Mouse (Mus musculus) splenic B cell, adult 2 months (primary cell): ENCODE results near the gene Fnbp1.
A peak's percentile ranks its signal among the peaks of the same experiment; 100 is the strongest.

Experiments
- DNase-seq: peaks from one replicate; pipeline ENCODE4 v3.0.0-alpha.2; 2011; ENCODE audit warnings: low read depth, low spot score
- H3K27me3 ChIP-seq: 2 replicates; pipeline ENCODE4 v1.6.1; 2012; ENCODE audit warnings: mild to moderate bottlenecking, low read length, moderate library complexity, mixed read lengths; ENCODE audit not compliant: control insufficient read depth, poor library complexity, insufficient read depth, severe bottlenecking
- H3K36me3 ChIP-seq: 2 replicates; pipeline ENCODE4 v1.6.1; 2012; ENCODE audit warnings: mild to moderate bottlenecking, low read length, moderate library complexity, mixed read lengths; ENCODE audit not compliant: control insufficient read depth, poor library complexity, insufficient read depth, severe bottlenecking

Gene Fnbp1

DNA sequence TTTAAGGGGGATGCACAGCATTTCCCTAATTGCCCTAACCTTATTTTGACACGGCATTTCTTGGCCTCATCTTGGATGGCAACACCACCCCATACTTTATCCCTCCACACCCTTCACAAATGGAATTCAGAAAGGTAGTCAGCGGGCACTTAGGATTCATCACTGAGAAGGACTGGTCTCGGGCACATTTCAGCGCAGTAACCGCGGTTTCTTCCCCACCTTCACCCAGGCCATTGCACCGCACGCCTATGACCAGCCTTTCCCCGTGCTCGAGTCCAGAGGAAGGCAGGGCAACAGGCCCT lies 1.1 kb downstream of the Fnbp1 start:
- Histone ChIP-seq H3K27me3 (no peaks in the 10 kb centered on the region), H3K36me3 (no peaks in the 10 kb centered on the region)
- no peak for DNase-seq

DNA sequence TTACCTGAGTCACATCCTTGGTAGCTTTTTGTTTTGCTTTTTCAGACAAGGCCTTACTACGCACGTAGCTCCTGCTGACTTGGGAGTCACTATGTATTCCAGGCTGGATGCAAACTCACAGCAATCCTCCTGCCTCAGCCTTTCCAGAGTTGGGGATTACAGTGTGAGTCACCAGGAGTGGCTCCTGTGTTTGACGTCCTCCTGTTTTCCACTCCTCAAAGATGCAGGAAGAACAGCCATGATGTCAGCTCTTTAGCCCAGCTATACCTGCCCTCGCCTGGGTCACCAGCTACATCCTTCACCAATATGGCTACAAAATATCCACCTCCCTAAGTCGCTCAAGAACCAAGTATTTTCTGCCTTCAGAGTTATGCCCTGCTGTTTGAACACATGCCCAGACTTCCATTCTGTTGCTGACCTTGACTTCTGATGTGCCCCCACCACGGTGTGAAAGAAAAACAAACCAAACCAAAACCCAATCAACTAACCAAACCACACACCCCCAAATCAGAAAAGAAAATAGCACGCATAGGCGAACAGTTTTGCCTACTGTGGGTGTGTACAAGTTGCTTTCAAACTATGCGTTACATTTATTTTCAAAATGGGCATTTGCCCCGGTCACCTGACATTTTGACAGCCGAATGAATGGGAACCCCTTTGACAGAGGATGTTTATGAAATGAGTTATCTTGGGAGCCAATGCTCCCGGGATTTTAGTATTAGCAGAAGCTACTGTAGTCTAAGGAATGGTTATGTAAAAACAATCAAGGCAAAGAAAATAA lies 1.6 kb downstream of the Fnbp1 start:
- H3K36me3 ChIP-seq = no peaks in the 10 kb centered on the region
- DNase-seq = peak; percentile 31
- H3K27me3 ChIP-seq = no peaks in the 10 kb centered on the region

DNA sequence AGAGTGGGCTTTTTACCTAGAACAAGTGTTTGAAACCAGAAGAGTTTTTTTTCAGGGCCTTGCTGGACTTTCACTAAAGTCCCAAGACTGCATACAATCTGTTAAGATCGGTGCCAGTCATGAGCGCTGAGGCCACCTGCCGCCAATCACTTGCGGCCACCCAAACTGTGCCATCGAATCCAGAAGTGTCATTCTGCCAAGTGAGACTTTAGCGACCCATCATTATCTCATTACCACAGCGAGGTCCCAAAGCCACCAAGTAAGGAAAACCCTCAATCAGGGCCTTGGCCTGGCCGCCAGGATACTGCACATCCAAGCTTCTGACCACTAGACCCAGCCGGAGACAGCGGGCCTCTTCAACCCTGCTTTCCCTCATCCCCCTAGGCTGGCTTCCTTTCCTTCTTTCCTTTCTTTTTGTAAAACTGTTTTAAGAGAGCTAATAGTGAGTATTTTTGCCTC lies 2.6 kb downstream of the Fnbp1 start:
- no peak for DNase-seq
- no peaks in the 10 kb centered on the region for H3K27me3 ChIP-seq
- no peaks in the 10 kb centered on the region for H3K36me3 ChIP-seq

DNA sequence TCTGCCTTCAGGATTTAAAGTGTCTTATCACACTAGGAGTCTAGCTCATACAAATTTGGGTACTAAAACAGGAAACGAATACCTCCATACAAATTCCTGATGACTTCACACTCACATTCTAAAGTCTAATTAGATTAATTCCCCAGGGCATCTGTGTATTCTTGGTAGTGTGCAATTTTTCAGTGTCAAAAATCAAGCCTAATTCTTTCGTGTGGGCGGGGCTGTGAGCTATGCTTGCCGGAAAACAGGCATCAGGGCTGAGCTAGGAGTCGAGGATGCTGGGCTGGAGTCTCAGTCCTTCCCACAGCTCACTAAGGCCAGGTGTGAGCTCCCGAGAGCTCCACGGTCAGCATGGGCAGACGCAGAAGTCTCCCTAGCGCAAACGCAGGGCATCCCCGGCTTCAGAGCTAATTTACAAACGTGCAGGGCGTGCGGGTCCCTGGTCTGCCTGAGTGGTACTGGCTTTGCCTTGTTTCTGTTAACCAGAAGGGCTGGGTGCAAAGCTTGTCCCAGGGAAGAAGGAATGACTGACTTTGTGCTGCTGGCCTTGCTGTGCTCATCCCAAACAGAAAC lies 4.7 kb downstream of the Fnbp1 start:
- DNase-seq = no peak
- Histone ChIP-seq H3K27me3 (no peaks in the 10 kb centered on the region), H3K36me3 (no peaks in the 10 kb centered on the region)

DNA sequence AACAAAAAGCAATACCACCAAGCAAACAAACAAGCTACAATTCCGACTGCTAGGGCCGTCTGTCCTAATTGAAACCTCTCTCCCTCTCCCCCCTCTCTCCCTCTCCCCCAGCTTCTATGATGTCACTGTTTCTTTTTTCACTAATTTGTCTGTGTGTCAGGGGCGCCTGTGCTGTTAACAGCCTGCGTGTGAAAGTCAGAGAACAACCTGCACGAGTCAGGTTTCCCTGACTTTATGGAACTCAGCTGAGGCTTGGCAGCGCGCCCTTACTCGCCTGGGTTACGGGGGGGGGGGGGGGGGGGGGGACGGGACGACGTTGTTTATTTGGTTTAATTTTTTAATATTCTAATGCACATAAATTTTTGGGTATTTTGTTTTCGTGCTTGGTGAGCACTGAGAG lies 5.5 kb downstream of the Fnbp1 start:
- H3K36me3 ChIP-seq = no peaks in the 10 kb centered on the region
- no peaks in the 10 kb centered on the region for H3K27me3 ChIP-seq
- DNase-seq = no peak

DNA sequence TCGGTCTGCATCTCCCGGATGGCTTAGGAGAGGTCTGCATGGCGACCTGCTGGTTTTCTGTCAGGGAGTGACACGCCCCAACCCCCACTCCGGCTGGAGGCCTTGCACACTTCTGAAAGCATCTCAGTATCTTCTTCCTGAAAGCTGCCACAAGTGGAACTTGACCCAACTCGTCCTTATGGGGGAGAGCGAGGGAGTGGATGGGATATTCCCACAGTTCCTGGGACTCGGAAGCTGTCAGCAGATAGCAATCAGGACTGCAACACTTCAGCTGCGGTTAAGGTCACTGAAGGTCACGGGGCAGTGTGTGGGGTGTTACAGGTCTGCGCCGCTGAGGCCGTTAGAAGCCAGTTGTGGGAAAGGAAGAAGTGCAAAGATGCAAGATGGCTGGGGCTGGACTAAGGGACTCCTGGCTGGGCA lies 6.3 kb downstream of the Fnbp1 start:
- no peaks in the 10 kb centered on the region for H3K27me3 ChIP-seq
- no peak for DNase-seq

DNA sequence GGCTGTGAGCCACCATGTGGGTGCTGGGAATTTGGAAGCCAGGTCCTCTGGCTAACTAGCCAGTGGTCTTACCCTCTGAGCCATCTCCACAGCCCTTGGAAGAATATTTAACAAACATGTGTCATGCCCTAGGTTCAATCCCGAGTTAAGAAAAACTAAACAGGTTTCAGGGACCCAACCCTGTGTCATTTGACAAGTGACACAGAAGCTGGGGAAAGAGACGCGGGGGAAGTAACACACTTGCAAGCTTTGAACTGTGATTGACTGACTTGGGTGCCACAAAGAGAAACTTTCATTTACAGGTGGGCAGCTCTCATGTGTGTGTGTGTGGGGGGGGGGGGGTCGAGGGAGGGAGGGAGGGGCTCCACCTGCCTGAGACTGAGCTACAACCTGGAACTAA lies 7.8 kb downstream of the Fnbp1 start:
- no peak for DNase-seq
- no peaks in the 10 kb centered on the region for H3K36me3 ChIP-seq

More for the DNA sequence above, 6.3 kb downstream of the Fnbp1 start:
- H3K36me3 ChIP-seq = no peaks in the 10 kb centered on the region

DNA sequence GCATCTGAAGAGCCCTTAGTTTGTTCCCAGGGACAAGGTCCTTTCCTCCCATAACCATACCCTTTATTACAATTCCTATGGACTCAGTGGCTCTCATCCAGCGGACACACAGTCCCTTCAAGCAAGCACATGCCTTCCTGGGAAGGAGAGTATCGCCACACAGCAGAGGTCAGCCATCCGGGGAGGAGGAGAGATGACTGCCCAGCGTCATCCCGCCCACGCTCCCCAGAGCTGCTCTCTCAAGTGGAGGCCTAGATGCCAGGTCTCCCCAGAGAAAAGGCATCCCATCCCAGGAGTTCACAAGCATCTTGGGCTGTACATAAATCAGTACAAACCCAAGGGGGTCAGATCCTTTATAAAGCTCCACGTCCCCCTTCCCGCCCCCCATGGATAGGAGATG lies 9.1 kb downstream of the Fnbp1 start:
- DNase-seq = no peak
- Histone ChIP-seq H3K36me3 (no peaks in the 10 kb centered on the region), H3K27me3 (no peaks in the 10 kb centered on the region)

More for the DNA sequence above, 7.8 kb downstream of the Fnbp1 start:
- no peaks in the 10 kb centered on the region for H3K27me3 ChIP-seq

DNA sequence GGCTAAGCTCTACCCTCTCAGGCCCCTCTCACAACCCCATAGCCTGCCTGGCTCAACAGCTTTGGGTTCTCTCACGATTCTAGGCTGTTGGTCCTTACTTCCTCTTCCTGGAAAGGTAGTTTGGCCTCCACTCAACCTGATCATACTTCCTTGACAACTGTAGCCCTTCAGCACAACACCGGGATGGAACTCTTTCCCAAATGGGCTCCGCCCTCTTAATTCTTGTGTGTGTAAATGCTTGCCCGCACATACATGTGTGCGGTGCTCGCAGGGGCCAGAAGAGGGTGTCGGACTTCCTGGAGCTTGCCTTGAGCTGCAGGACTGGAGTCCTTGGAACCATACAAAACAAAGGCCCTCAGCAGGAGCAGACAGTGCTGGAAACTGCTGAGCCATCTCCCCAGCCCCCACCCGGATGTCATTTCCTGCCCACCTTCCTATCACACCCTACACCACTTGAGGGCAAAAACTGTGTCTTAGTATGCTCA lies 11.0 kb downstream of the Fnbp1 start:
- peak; percentile 59 for DNase-seq
- Histone ChIP-seq H3K36me3 (no peaks in the 10 kb centered on the region), H3K27me3 (no peaks in the 10 kb centered on the region)

DNA sequence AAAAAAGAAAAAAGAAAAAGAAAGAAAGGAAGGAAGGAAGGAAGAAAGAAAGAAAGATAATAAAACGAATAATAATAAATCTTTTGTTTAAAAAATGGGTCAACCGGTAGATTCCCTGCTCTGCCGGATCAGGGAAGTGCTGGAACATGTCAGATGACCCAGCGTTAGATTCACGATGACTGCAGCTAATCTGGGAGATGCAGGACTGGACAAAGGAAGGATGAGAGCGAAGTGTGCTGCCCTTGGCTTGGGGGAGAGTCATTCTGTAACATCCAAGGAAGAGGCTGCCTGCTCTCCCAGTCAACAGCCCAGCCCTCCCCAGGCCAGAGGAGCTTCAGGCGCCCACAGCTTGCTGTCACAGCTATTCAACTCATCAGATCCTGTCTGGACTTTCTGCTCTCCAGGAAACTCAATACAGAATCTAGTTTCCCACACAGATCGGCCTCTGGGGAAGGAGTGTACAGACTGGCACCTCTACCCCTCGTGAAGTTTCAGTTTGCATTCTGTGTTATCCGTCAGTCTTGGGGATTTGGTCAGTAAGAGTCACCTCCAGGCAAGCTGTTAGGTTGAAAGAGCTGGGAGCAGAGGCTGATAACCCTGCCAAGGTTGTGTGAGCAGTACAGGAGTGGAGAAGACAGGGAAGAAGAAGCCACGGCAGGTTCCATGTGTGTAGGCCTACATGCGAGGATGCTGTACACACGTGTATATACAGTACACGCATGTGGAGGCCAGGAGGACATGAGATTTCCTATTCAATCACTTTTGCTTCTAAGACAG lies 11.9 kb downstream of the Fnbp1 start:
- DNase-seq = no peak

DNA sequence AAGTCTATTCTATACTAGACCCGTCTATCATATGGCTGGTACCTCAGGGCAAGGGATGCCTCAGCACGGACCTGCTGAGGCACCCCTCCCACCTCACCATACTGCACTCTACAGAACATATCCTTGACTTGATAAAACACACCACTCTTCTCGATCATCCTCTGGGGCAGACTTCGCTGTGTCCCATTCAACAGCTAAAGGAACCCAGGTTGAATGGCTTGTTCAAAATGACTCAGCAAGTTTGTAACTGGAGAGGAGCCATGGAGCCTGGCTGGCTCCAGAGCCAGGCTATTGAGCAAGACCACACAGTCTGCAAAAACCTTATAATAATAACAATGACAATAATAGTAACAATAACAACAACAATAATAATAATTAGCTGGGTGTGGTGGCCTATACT lies 13.9 kb downstream of the Fnbp1 start:
- no peak for DNase-seq
- H3K27me3 ChIP-seq = no peaks in the 10 kb centered on the region
- H3K36me3 ChIP-seq = no peaks in the 10 kb centered on the region

More for the DNA sequence above, 11.9 kb downstream of the Fnbp1 start:
- no peaks in the 10 kb centered on the region for H3K36me3 ChIP-seq
- no peaks in the 10 kb centered on the region for H3K27me3 ChIP-seq

DNA sequence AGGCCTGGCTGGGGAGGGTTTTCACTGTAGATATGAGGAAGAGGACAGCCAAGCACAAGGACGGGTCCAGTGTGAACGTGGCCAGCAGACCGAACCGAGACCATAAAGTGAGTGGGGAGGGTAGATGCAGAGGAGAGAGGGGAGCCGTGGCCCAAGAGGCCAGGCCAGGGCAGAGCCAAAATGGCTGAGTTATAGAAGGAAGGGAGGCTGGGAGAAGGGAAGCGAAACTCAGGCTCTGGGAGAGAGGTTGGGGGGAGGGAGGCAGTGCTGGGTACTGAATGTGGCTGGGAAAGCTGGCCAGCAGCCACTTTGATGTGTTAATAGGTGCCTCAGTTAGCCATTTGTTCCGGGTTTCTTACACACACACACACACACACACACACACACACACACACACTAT lies 14.6 kb downstream of the Fnbp1 start:
- no peak for DNase-seq
- H3K27me3 ChIP-seq = no peaks in the 10 kb centered on the region

DNA sequence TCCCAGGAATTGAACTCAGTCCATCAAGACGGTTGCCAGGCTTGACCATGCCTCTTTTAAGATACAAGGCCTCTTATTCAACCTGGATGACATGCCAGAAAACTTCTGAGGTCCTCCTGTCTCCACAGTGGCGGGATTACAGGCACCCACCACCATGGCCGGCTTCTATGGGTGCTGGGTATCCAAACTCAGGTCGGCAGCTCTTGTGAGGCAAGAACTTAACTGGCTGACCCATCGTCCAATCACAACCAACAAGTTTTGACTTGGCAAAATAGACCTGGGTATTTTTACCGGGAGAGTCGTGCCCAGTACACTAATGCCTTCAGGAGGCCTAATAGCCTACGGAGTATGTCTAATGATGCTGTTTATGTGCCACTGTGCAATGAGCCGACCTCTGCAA lies 15.8 kb downstream of the Fnbp1 start:
- no peak for DNase-seq
- no peaks in the 10 kb centered on the region for H3K36me3 ChIP-seq
- no peaks in the 10 kb centered on the region for H3K27me3 ChIP-seq

More for the DNA sequence above, 14.6 kb downstream of the Fnbp1 start:
- no peaks in the 10 kb centered on the region for H3K36me3 ChIP-seq

DNA sequence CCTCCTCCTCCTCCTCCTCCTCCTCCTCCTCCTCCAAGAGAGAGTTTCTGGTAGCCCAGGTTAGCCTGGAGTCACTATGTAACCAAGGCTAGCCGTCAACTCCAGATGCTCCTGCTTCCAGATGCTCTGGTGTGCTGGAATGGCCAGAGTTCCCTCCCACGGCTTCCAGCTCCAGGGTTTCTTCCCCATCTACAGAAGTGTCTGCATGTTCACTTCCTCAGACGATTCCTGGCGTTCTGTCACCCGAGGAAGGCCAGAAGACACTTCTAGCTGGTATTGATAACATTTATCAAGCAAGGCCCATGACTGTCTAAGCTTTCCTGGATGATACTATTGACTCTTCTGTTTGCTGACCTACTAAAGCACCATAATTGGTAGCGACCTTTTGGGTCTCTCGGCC lies 16.7 kb downstream of the Fnbp1 start:
- DNase-seq = no peak
- Histone ChIP-seq H3K36me3 (no peaks in the 10 kb centered on the region), H3K27me3 (no peaks in the 10 kb centered on the region)

DNA sequence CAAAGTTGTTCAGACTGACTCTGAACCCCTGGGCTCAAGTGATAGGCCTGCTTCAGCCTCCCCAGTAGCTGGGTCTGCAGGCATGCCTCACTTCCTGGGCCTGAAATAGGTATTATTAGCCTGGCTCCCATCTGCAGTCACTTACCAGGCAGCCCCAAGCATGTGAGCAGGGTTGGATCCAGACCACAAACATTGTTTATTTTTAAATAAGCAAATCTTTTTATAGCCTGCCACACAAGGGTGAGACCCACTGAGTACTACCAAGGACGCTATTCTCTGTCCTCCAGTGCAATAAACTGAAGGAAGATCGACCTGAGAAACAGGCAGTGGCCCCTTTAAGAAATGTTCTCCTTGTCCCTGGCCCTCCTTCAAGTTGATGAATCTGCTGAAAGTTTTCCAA lies 17.1 kb downstream of the Fnbp1 start:
- no peaks in the 10 kb centered on the region for H3K36me3 ChIP-seq
- DNase-seq = no peak
- no peaks in the 10 kb centered on the region for H3K27me3 ChIP-seq
